Mouse (Mus musculus): ENCODE data around the gene Zfp831. TPM values are rescaled to one million over a fixed set of nuclear protein-coding genes. Genes with fewer than 3 reads are reported as not detected.

Zfp831 gene
- polyA plus RNA-seq, 1 experiment = 0.20 TPM

- no peak for TF ChIP-seq POLR2A (IDR thresholded peaks at IDR 0.05; ENCODE audit: borderline replicate concordance, insufficient read depth, low read length)
- TF ChIP-seq CTCF (IDR thresholded peaks at IDR 0.05; ENCODE audit: borderline replicate concordance, insufficient read depth, low read depth, low read length) = no peak
- Histone ChIP-seq H3K27ac (ENCODE audit: insufficient read depth, low read length) (no peak overlapping the region), H3K4me1 (ENCODE audit: control insufficient read depth, insufficient read depth, low read length) (no peaks in the 10 kb centered on the region), H3K4me3 (replicated peaks; ENCODE audit: insufficient read depth, low read depth, low read length) (no peak overlapping the region), H3K27me3 (ENCODE audit: control insufficient read depth, insufficient read depth, low read length) (no peaks in the 10 kb centered on the region; the same call in 1 of the 2 replicates)
- no peak for DNase-seq
- WGBS = 55% methylated on average over 4 of the region's 4 CpGs
These were observed 65.3 kb downstream of the Zfp831 start for GRCm38 (mm10) chr2:174708587-174708986.

GRCm38 (mm10) chr2:174710185-174710584, 66.9 kb downstream of the Zfp831 start:
- DNase-seq = no peak
- 66% methylated on average over 3 of the region's 3 CpGs for WGBS

GRCm38 (mm10) chr2:174712043-174712442, 68.7 kb downstream of the Zfp831 start:
- no peak for TF ChIP-seq CTCF (IDR thresholded peaks at IDR 0.05; ENCODE audit: borderline replicate concordance, insufficient read depth, low read depth, low read length)
- no peak for TF ChIP-seq POLR2A (IDR thresholded peaks at IDR 0.05; ENCODE audit: borderline replicate concordance, insufficient read depth, low read length)
- no peaks in the 10 kb centered on the region; the same call in 1 of the 2 replicates for H3K27me3 ChIP-seq (ENCODE audit: control insufficient read depth, insufficient read depth, low read length)
- H3K4me1 ChIP-seq (ENCODE audit: control insufficient read depth, insufficient read depth, low read length) = no peaks in the 10 kb centered on the region
- WGBS = 93% methylated on average over 1 of the region's 1 CpGs
- no peak for DNase-seq
- no peak overlapping the region for H3K4me3 ChIP-seq (replicated peaks; ENCODE audit: insufficient read depth, low read depth, low read length)
- no peak overlapping the region for H3K27ac ChIP-seq (ENCODE audit: insufficient read depth, low read length)

More at GRCm38 (mm10) chr2:174710185-174710584, 66.9 kb downstream of the Zfp831 start:
- TF ChIP-seq CTCF (IDR thresholded peaks at IDR 0.05; ENCODE audit: borderline replicate concordance, insufficient read depth, low read depth, low read length) (no peak), POLR2A (IDR thresholded peaks at IDR 0.05; ENCODE audit: borderline replicate concordance, insufficient read depth, low read length) (no peak)
- Histone ChIP-seq H3K27me3 (ENCODE audit: control insufficient read depth, insufficient read depth, low read length) (no peaks in the 10 kb centered on the region; the same call in 1 of the 2 replicates), H3K4me3 (replicated peaks; ENCODE audit: insufficient read depth, low read depth, low read length) (no peak overlapping the region), H3K27ac (ENCODE audit: insufficient read depth, low read length) (no peak overlapping the region), H3K4me1 (ENCODE audit: control insufficient read depth, insufficient read depth, low read length) (no peaks in the 10 kb centered on the region)

GRCm38 (mm10) chr2:174715938-174716337, 72.6 kb downstream of the Zfp831 start:
- no peak for DNase-seq
- Histone ChIP-seq H3K27me3 (ENCODE audit: control insufficient read depth, insufficient read depth, low read length) (no peaks in the 10 kb centered on the region), H3K4me3 (replicated peaks; ENCODE audit: insufficient read depth, low read depth, low read length) (no peak overlapping the region), H3K27ac (ENCODE audit: insufficient read depth, low read length) (no peak overlapping the region), H3K4me1 (ENCODE audit: control insufficient read depth, insufficient read depth, low read length) (no peaks in the 10 kb centered on the region)
- TF ChIP-seq CTCF (IDR thresholded peaks at IDR 0.05; ENCODE audit: borderline replicate concordance, insufficient read depth, low read depth, low read length) (no peak), POLR2A (IDR thresholded peaks at IDR 0.05; ENCODE audit: borderline replicate concordance, insufficient read depth, low read length) (no peak)

- H3K4me3 ChIP-seq (replicated peaks; ENCODE audit: insufficient read depth, low read depth, low read length) = no peak overlapping the region
- no peak for DNase-seq
- TF ChIP-seq POLR2A (IDR thresholded peaks at IDR 0.05; ENCODE audit: borderline replicate concordance, insufficient read depth, low read length) (no peak), CTCF (IDR thresholded peaks at IDR 0.05; ENCODE audit: borderline replicate concordance, insufficient read depth, low read depth, low read length) (no peak)
- H3K27ac ChIP-seq (ENCODE audit: insufficient read depth, low read length) = no peak overlapping the region
- 92% methylated on average over 4 of the region's 4 CpGs for WGBS
- H3K4me1 ChIP-seq (ENCODE audit: control insufficient read depth, insufficient read depth, low read length) = no peaks in the 10 kb centered on the region
- H3K27me3 ChIP-seq (ENCODE audit: control insufficient read depth, insufficient read depth, low read length) = no peaks in the 10 kb centered on the region
These were observed 74.5 kb downstream of the Zfp831 start for GRCm38 (mm10) chr2:174717857-174718256.

- H3K27me3 ChIP-seq (ENCODE audit: control insufficient read depth, insufficient read depth, low read length) = no peaks in the 10 kb centered on the region
- no peaks in the 10 kb centered on the region; the same call in 1 of the 2 replicates for H3K4me1 ChIP-seq (ENCODE audit: control insufficient read depth, insufficient read depth, low read length)
- no peak for DNase-seq
- TF ChIP-seq CTCF (IDR thresholded peaks at IDR 0.05; ENCODE audit: borderline replicate concordance, insufficient read depth, low read depth, low read length) (no peak), POLR2A (IDR thresholded peaks at IDR 0.05; ENCODE audit: borderline replicate concordance, insufficient read depth, low read length) (no peak)
- H3K4me3 ChIP-seq (replicated peaks; ENCODE audit: insufficient read depth, low read depth, low read length) = no peak overlapping the region
- H3K27ac ChIP-seq (ENCODE audit: insufficient read depth, low read length) = no peak overlapping the region
- WGBS = 85% methylated on average over 10 of the region's 10 CpGs
These were observed 83.9 kb downstream of the Zfp831 start for GRCm38 (mm10) chr2:174727114-174727823.

GRCm38 (mm10) chr2:174731939-174732338, 88.6 kb downstream of the Zfp831 start:
- Histone ChIP-seq H3K4me1 (ENCODE audit: control insufficient read depth, insufficient read depth, low read length) (no peaks in the 10 kb centered on the region), H3K4me3 (replicated peaks; ENCODE audit: insufficient read depth, low read depth, low read length) (no peak overlapping the region), H3K27ac (ENCODE audit: insufficient read depth, low read length) (no peak overlapping the region), H3K27me3 (ENCODE audit: control insufficient read depth, insufficient read depth, low read length) (no peaks in the 10 kb centered on the region)
- WGBS = 85% methylated on average over 5 of the region's 5 CpGs
- DNase-seq = no peak
- TF ChIP-seq CTCF (IDR thresholded peaks at IDR 0.05; ENCODE audit: borderline replicate concordance, insufficient read depth, low read depth, low read length) (no peak), POLR2A (IDR thresholded peaks at IDR 0.05; ENCODE audit: borderline replicate concordance, insufficient read depth, low read length) (no peak)

- H3K27me3 ChIP-seq (ENCODE audit: control insufficient read depth, insufficient read depth, low read length) = no peaks in the 10 kb centered on the region
- H3K27ac ChIP-seq (ENCODE audit: insufficient read depth, low read length) = no peak overlapping the region
- no peaks in the 10 kb centered on the region for H3K4me1 ChIP-seq (ENCODE audit: control insufficient read depth, insufficient read depth, low read length)
- no peak for DNase-seq
- 100% methylated on average over 1 of the region's 1 CpGs for WGBS
- no peak for TF ChIP-seq CTCF (IDR thresholded peaks at IDR 0.05; ENCODE audit: borderline replicate concordance, insufficient read depth, low read depth, low read length)
- H3K4me3 ChIP-seq (replicated peaks; ENCODE audit: insufficient read depth, low read depth, low read length) = no peak overlapping the region
These were observed 91.9 kb downstream of the Zfp831 start for GRCm38 (mm10) chr2:174735270-174735669.

All from cerebellum, adult 2 months (tissue).